Mouse (Mus musculus) hindbrain, embryonic 13.5 days (tissue): ENCODE results near the gene Pex26. TPM values are rescaled to one million over a fixed set of nuclear protein-coding genes. Genes with fewer than 3 reads are reported as not detected.

Source experiments
- ATAC-seq: fragments of 200-750 bp; cut with Nextera tagmentation; 2 replicates; pipeline ENCODE4 v1.8.0; 2017; ENCODE audit warnings: moderate TSS enrichment; ENCODE audit not compliant: low FRiP score
- H3K27ac ChIP-seq: fragments of 300-500 bp; sonication (generic); 2 replicates; pipeline ENCODE4 v1.5.1; 2015; ENCODE audit warnings: inconsistent platforms, mild to moderate bottlenecking, moderate library complexity
- H3K27me3 ChIP-seq: fragments of 300-500 bp; sonication (generic); 2 replicates; pipeline ENCODE4 v1.6.1; 2015; ENCODE audit warnings: mild to moderate bottlenecking, inconsistent platforms
- H3K36me3 ChIP-seq: fragments of 300-500 bp; sonication (generic); 2 replicates; pipeline ENCODE4 v1.6.1; 2015; ENCODE audit warnings: mild to moderate bottlenecking, inconsistent platforms
- H3K4me1 ChIP-seq: fragments of 300-500 bp; sonication (generic); replicated peaks from 2 replicates; pipeline ENCODE4 v1.6.1; 2015; ENCODE audit warnings: inconsistent platforms
- H3K4me2 ChIP-seq: fragments of 300-500 bp; sonication (generic); 2 replicates; pipeline ENCODE4 v1.6.1; 2015; ENCODE audit warnings: inconsistent platforms, mild to moderate bottlenecking, moderate library complexity
- H3K4me3 ChIP-seq: fragments of 300-500 bp; sonication (generic); 2 replicates; pipeline ENCODE4 v1.5.1; 2015; ENCODE audit warnings: mild to moderate bottlenecking, inconsistent platforms
- H3K9ac ChIP-seq: fragments of 300-500 bp; sonication (generic); 2 replicates; pipeline ENCODE4 v1.6.1; 2015; ENCODE audit warnings: mild to moderate bottlenecking, inconsistent platforms
- H3K9me3 ChIP-seq: fragments of 300-500 bp; sonication (generic); 2 replicates; pipeline ENCODE4 v1.6.1; 2016; ENCODE audit warnings: inconsistent platforms
- WGBS: fragments of 180-500 bp; shearing (Covaris S2); methylation state at CpG from one replicate; pipeline ENCODE4 v1.1.7; 2015; 5-methylcytosine and 5-hydroxymethylcytosine counted together
- polyA plus RNA-seq: library from polyadenylated mRNA; unstranded; fragments of >200 nt; fragmentation: Nextera tagmentation; extraction: Ambion mirVana; gene quantifications from 2 replicates; pipeline ENCODE4 v1.2.1, GENCODE M21; 2015

Gene Pex26
- polyA plus RNA-seq, 1 experiment from 2014 or later = 13.9 TPM

- no peaks in the 10 kb centered on the region for H3K27me3 ChIP-seq
- WGBS = 44% methylated on average over 13 of the region's 13 CpGs
- H3K36me3 ChIP-seq = peaks cover 76% of the 10 kb centered on the region
- no peak overlapping the region for H3K27ac ChIP-seq
- no peaks in the 10 kb centered on the region for H3K9me3 ChIP-seq
- ATAC-seq = no peak
- no peak overlapping the region for H3K4me2 ChIP-seq
- H3K4me1 ChIP-seq = no peaks in the 10 kb centered on the region
- H3K9ac ChIP-seq = no peak overlapping the region
- no peak overlapping the region for H3K4me3 ChIP-seq
Observed at GRCm38 (mm10) chr6:121194061-121194955, 10.8 kb downstream of the Pex26 start.

GRCm38 (mm10) chr6:121194956-121195731, 11.7 kb downstream of the Pex26 start:
- WGBS = 89% methylated on average over 14 of the region's 14 CpGs
- Histone ChIP-seq H3K27ac (no peak overlapping the region), H3K4me1 (no peaks in the 10 kb centered on the region), H3K4me2 (no peak overlapping the region), H3K4me3 (no peak overlapping the region), H3K27me3 (no peaks in the 10 kb centered on the region), H3K36me3 (peaks cover 69% of the 10 kb centered on the region), H3K9ac (no peak overlapping the region), H3K9me3 (no peaks in the 10 kb centered on the region)
- ATAC-seq = no peak

- Histone ChIP-seq H3K27me3 (no peaks in the 10 kb centered on the region), H3K4me3 (no peak overlapping the region), H3K9me3 (no peaks in the 10 kb centered on the region), H3K4me2 (no peak overlapping the region), H3K9ac (no peak overlapping the region), H3K36me3 (peaks cover 44% of the 10 kb centered on the region), H3K4me1 (no peaks in the 10 kb centered on the region), H3K27ac (no peak overlapping the region)
- ATAC-seq = no peak
- WGBS = 70% methylated on average over 9 of the region's 9 CpGs
Observed at GRCm38 (mm10) chr6:121197807-121198365, 14.4 kb downstream of the Pex26 start.

GRCm38 (mm10) chr6:121200458-121200857, 17.0 kb downstream of the Pex26 start:
- H3K27me3 ChIP-seq = no peaks in the 10 kb centered on the region
- WGBS = 90% methylated on average over 4 of the region's 4 CpGs
- H3K4me3 ChIP-seq = no peak overlapping the region
- H3K9ac ChIP-seq = no peak overlapping the region
- no peaks in the 10 kb centered on the region for H3K9me3 ChIP-seq
- peaks cover 23% of the 10 kb centered on the region for H3K36me3 ChIP-seq
- H3K4me2 ChIP-seq = no peak overlapping the region
- no peaks in the 10 kb centered on the region for H3K4me1 ChIP-seq
- H3K27ac ChIP-seq = no peak overlapping the region
- ATAC-seq = no peak

- no peaks in the 10 kb centered on the region for H3K9me3 ChIP-seq
- H3K27me3 ChIP-seq = no peaks in the 10 kb centered on the region
- WGBS = 73% methylated on average over 5 of the region's 5 CpGs
- H3K4me3 ChIP-seq = no peak overlapping the region
- no peak overlapping the region for H3K9ac ChIP-seq
- no peaks in the 10 kb centered on the region for H3K4me1 ChIP-seq
- H3K4me2 ChIP-seq = no peak overlapping the region
- ATAC-seq = no peak
- H3K27ac ChIP-seq = no peak overlapping the region
- peaks cover 8% of the 10 kb centered on the region for H3K36me3 ChIP-seq
Observed at GRCm38 (mm10) chr6:121202026-121202425, 18.6 kb downstream of the Pex26 start.

GRCm38 (mm10) chr6:121206481-121206880, 23.0 kb downstream of the Pex26 start:
- 93% methylated on average over 5 of the region's 5 CpGs for WGBS
- Histone ChIP-seq H3K4me2 (no peak overlapping the region), H3K27ac (no peak overlapping the region), H3K9me3 (no peaks in the 10 kb centered on the region), H3K36me3 (peaks cover 7% of the 10 kb centered on the region), H3K4me3 (no peak overlapping the region), H3K27me3 (peaks cover 25% of the 10 kb centered on the region), H3K4me1 (peaks cover 14% of the 10 kb centered on the region), H3K9ac (no peak overlapping the region)
- ATAC-seq = no peak

- no peak overlapping the region for H3K4me2 ChIP-seq
- ATAC-seq = no peak
- no peaks in the 10 kb centered on the region for H3K36me3 ChIP-seq
- whole genome bisulfite sequencing = 80% methylated on average over 2 of the region's 2 CpGs
- peaks cover 38% of the 10 kb centered on the region for H3K27me3 ChIP-seq
- no peaks in the 10 kb centered on the region for H3K9me3 ChIP-seq
- H3K4me3 ChIP-seq = no peak overlapping the region
- no peak overlapping the region for H3K27ac ChIP-seq
- peaks cover 20% of the 10 kb centered on the region for H3K4me1 ChIP-seq
- no peak overlapping the region for H3K9ac ChIP-seq
Observed at GRCm38 (mm10) chr6:121209584-121209983, 26.1 kb downstream of the Pex26 start.

- Histone ChIP-seq H3K4me1 (peaks cover 20% of the 10 kb centered on the region), H3K9me3 (no peaks in the 10 kb centered on the region), H3K27ac (no peak within 1 kb of the TSS), H3K36me3 (no peaks in the 10 kb centered on the region), H3K4me2 (peak within 1 kb of the TSS; percentile 94), H3K27me3 (peaks cover 38% of the 10 kb centered on the region), H3K9ac (peak within 1 kb of the TSS; percentile 72), H3K4me3 (peak within 1 kb of the TSS; percentile 45)
- ATAC-seq = peak; percentile 78
- WGBS = 6% methylated on average over 30 of the region's 30 CpGs
Observed at GRCm38 (mm10) chr6:121210149-121210925, 26.9 kb downstream of the Pex26 start, which contains the start of gene Tuba8. Gene Tuba8, plus strand, starts transcription at chr6:121210696.

- peak overlapping the region; percentile 45 for H3K4me3 ChIP-seq
- peak overlapping the region; percentile 94 for H3K4me2 ChIP-seq
- H3K27me3 ChIP-seq = peaks cover 38% of the 10 kb centered on the region
- WGBS = 2% methylated on average over 12 of the region's 12 CpGs
- peaks cover 20% of the 10 kb centered on the region for H3K4me1 ChIP-seq
- ATAC-seq = peak; percentile 44
- peak overlapping the region; percentile 72 for H3K9ac ChIP-seq
- no peaks in the 10 kb centered on the region for H3K9me3 ChIP-seq
- H3K36me3 ChIP-seq = no peaks in the 10 kb centered on the region
- no peak overlapping the region for H3K27ac ChIP-seq
Observed at GRCm38 (mm10) chr6:121210926-121211289, 27.4 kb downstream of the Pex26 start.

GRCm38 (mm10) chr6:121211743-121212142, 28.3 kb downstream of the Pex26 start:
- 3% methylated on average over 4 of the region's 5 CpGs for WGBS
- ATAC-seq = no peak
- H3K27ac ChIP-seq = no peak overlapping the region
- H3K4me3 ChIP-seq = peak overlapping the region; percentile 45; the same call in 1 of the 2 replicates
- H3K4me1 ChIP-seq = peaks cover 20% of the 10 kb centered on the region
- H3K27me3 ChIP-seq = peaks cover 38% of the 10 kb centered on the region
- peak overlapping the region; percentile 94 for H3K4me2 ChIP-seq
- peak overlapping the region; percentile 72; the same call in 1 of the 2 replicates for H3K9ac ChIP-seq
- H3K36me3 ChIP-seq = no peaks in the 10 kb centered on the region
- H3K9me3 ChIP-seq = no peaks in the 10 kb centered on the region

- Histone ChIP-seq H3K36me3 (no peaks in the 10 kb centered on the region), H3K27me3 (peaks cover 38% of the 10 kb centered on the region), H3K27ac (no peak overlapping the region), H3K9me3 (no peaks in the 10 kb centered on the region), H3K4me2 (no peak overlapping the region), H3K9ac (no peak overlapping the region), H3K4me1 (peaks cover 20% of the 10 kb centered on the region), H3K4me3 (no peak overlapping the region)
- no peak for ATAC-seq
- 84% methylated on average over 4 of the region's 4 CpGs for WGBS
Observed at GRCm38 (mm10) chr6:121212988-121213387, 29.5 kb downstream of the Pex26 start.
